Mouse (Mus musculus) heart, adult 9 months (tissue): ENCODE data around the gene Vps26b.

ENCODE experiments used
- DNase-seq, 2 experiments: peaks; one replicate each; pipeline ENCODE4 v3.0.0; 2022; ENCODE audit warnings: low spot score in 2 of 2

Vps26b gene

DNA sequence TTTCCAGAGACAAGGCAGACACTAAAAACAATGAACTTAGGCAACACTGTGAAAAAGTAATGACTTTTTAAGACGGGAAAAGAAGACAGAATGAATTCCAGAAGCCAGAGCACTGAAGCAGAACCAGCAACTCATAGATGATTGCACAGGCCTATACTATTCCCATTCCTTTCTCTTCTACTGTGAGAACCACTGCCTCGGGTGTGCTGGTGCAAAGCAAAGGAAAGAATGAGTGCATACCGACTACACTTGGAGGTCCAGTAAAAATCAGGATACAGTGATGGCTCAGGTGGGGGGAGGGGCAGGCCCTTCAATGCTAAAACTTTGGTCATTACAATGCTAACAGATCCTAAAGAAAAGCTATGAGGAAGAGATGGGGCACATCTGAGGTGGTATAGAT is 36.0 kb downstream of the Vps26b start:
- DNase-seq: no peak

DNA sequence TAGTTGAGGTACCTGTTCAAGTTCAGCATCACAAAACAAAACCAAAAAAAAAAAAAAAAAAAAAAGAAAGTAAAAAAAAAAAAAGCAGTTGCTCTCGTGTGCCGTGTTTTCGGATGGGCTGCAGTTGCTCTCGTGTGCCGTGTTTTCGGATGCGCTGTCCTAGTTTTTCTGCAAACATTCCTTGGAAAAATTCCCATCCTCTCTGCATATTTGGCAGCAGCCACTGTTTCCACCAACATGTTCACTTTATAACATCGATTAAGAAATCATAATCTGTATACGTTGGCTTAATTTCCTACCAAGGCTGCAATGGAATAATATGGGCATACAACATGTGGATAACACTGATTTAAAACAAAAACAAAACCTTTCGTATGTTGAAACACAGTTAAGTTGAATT is 36.7 kb downstream of the Vps26b start:
- DNase-seq: no peak

DNA sequence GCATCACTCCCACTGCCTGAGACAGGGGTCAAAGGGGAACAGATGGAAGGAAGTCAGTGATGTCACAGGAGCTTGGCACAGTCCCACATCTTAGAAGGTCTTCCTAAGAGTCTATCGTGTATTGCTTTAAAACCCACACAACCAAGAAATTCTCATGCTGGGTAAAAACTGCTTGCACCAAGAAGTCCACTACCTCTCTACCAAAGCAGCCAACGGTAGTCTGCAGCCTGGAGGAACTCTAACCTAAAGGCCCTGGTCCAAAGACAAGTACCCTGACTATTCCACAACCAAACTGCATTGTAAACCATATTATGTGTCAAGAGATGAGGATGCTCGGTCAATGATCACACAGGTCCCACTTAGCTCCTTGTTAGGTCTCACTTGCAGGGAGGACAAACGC is 39.7 kb downstream of the Vps26b start:
- DNase-seq: no peak

- DNase-seq: no peak
Measured at GRCm38 (mm10) chr9:26985668-26986277, 44.1 kb downstream of the Vps26b start.

GRCm38 (mm10) chr9:26985090-26985613 is 44.7 kb downstream of the Vps26b start:
- no peak for DNase-seq

GRCm38 (mm10) chr9:26978776-26979175 is 51.1 kb downstream of the Vps26b start:
- DNase-seq: no peak

DNA sequence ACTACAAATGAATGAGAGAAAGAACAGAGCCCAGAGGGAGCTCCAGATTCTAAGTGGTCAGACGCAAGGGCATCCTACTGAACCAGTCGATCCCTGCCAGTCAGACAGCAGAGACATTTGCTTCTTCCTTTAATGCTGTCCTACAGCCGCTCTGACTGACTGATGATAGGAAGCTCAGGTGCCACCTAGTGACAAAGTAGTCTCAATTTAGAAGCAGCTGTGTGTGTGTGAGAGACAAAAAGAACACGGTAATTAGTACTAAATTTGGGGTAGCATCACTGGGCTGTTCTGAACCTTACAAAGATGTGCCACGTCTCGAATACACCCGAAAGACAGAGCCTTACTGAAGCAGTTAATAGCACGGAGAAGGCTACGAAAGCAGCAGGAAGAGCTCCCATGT is 52.1 kb downstream of the Vps26b start:
- DNase-seq: no peak
